Mouse (Mus musculus) erythroblast, embryonic 14.5 days (primary cell): Measurements from ENCODE around the gene Sco2.

Experiments used
- GATA1 ChIP-seq: IDR thresholded peaks from 2 replicates; pipeline ENCODE4 v1.6.1; 2012; ENCODE audit warnings: low read length, inconsistent platforms, mixed read lengths
- TAL1 ChIP-seq: IDR thresholded peaks from 3 replicates; pipeline ENCODE4 v1.6.1; 2012; ENCODE audit warnings: low read length, inconsistent platforms, mixed read lengths

- TF ChIP-seq GATA1 (no peak), TAL1 (no peak)
These were observed 1.6 kb downstream of the Sco2 start for GRCm38 (mm10) chr15:89372068-89372467.
